Mouse (Mus musculus): ENCODE results near the gene Bcl2l10.

Gene Bcl2l10

GRCm38 (mm10) chr9:75347458-75347857 is at the start of gene Bcl2l10:
TSS of gene Bcl2l10 (plus strand) at chr9:75347758.
- DNase-seq (ENCODE audit: low read depth) = no peak

DNA sequence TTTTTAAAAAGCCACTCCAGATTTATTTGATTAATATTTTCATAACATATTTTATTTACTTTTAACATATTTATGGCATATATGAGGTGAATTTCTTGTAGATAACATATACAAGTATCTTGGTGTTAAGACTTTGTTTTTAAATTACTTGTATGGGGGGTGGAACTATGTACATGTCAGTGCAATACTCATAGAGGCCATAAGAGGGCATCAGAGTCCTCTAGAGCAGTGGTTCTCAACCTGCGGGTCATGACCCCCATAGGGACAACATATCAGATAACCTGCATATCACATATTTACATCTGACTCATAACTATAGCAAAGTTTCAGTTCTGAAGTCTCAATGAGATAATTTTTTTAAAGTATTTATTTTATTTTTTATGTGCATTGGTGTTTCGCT is 48.2 kb upstream of the Bcl2l10 start:
- DNase-seq (ENCODE audit: low read depth) = peak; percentile 72

GRCm38 (mm10) chr9:75303033-75303432 is 44.5 kb upstream of the Bcl2l10 start:
- no peak for DNase-seq (ENCODE audit: low read depth)

GRCm38 (mm10) chr9:75303701-75304261 is 43.8 kb upstream of the Bcl2l10 start:
- peak; percentile 30 for DNase-seq (ENCODE audit: low read depth)

- no peak for DNase-seq (ENCODE audit: low read depth)
Measured at GRCm38 (mm10) chr9:75304286-75304685, 43.3 kb upstream of the Bcl2l10 start.

DNA sequence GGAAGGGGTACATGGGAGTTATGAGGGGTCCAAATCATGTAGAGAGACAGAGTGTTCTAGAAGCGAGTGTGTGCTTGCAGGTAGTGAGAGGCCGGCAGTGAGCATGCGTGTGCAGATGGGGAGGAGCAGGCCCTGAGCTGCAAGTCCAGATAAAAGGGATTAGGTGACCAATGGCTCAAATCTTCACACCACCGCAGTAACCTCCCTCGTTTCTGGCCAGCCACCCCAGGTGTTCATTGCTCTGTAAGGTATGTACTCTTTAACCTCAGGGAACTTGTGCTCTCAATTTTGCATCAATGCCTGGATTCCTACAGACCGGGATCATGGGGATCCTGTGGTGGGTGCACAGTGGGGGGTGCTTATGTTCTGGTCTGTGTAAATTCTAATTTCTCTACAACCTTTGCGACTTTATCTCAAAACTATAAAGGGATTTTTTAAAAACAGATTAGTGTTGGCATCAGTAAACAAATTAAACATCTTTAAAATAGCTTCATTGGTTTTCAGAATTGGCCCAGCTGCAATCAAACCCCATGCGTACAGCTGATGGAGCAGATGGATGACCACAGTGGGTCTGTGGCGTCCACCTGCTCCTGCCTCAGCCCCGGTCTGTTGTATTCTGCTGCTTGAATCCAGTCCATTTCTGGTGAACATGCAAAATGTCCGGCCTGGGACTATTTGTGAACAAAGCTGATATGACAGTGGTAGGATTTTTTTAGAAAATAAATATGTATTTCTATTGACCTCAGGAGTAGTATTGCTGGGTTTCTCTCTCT is 41.2 kb upstream of the Bcl2l10 start, which contains the start of gene Gnb5:
Gene Gnb5, plus strand, starts transcription at position 163 of the 773 bp plus-strand sequence.
- DNase-seq (ENCODE audit: low read depth) = no peak

DNA sequence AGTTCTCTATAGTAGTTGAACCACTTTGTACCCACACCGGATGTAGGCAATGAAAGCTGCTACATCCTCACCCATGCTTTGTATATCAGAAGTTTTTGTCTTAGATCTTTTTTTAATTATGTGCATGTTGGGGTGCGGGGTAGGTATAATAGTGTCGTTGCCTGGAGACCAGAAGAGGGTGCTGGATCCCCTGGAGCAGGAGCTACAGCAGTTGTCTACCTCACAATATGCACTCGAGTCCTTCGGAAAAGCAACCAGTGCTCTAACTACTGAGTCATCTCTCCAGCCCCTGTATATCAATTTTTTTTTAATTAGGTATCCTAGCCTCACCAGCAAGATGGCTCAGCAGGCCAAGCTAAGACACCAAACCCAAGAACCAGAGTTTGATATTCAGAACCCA is 40.5 kb upstream of the Bcl2l10 start:
- DNase-seq (ENCODE audit: low read depth) = no peak

DNA sequence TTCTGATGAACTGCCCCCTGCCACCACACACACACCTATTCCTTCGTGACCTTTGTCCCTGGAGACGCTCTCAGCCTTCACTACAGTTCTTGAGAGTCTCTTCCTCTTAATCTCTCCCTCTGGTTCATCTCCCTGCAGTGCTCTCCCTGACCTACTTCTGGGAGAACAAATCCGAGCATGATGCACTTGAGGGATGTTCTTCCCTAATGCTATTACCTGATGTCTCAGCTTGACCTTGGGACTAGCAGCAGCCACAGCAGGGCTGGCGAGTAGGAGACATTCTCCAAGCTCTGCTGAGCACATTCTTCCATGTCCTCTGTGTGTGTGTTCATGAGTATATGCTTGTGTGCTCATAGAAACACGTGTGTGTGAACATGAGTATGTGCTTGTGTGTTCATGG is 38.9 kb upstream of the Bcl2l10 start:
- no peak for DNase-seq (ENCODE audit: low read depth)

GRCm38 (mm10) chr9:75312008-75312407 is 35.5 kb upstream of the Bcl2l10 start:
- DNase-seq (ENCODE audit: low read depth) = peak; percentile 88

GRCm38 (mm10) chr9:75313138-75313831 is 34.3 kb upstream of the Bcl2l10 start:
- DNase-seq (ENCODE audit: low read depth) = peak; percentile 56

GRCm38 (mm10) chr9:75313832-75314516 is 33.6 kb upstream of the Bcl2l10 start:
- peak; percentile 90 for DNase-seq (ENCODE audit: low read depth)

DNA sequence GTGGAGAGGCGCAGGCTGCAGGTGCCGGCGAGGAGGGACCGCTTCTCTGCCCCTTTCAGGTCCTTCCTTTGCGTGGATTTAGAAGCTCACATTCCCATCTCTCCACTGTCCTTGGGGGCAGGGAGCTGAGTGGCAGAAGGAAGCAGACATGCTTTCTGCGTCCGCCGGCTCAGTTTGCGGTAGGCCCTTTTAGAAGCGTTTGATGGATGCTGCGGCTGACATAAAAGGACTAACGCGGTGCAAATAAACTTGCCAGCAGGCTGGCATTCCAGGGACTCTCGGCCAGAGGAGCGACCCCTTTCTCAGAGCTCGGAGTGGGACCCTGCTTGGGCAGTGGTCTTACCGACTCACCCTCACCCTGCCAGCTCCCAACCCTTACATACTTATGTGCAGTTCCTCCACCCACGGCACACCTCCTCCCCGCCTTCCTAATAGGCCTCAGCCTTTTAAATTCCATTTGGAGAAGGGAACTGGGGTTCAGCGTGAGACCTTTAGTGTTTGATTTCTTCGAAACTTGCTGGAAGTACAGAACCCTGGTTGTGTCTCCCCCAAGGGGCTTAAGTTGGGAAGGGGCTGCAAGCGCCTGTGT is 32.9 kb upstream of the Bcl2l10 start:
- DNase-seq (ENCODE audit: low read depth) = no peak

- no peak for DNase-seq (ENCODE audit: low read depth)
Measured at GRCm38 (mm10) chr9:75315238-75315637, 32.3 kb upstream of the Bcl2l10 start.

DNA sequence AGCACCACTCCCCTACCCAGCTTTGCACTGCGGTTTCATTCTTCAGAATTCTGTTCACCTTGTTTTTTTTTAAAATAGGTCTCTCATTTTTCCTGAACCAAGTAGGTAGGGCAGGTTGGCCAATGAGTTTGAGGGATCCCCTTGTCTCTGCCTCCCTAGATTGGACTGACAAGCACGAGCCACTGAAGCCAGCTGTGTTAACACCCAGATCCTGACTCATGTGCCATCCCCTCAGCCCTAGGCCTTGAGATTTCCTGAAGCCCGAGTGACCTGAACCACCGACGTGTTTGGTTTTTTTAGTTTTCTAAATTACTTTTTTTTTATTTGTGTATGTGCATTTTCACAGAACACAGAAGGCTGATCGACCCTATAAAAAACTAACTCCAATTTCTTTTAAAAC is 30.8 kb upstream of the Bcl2l10 start:
- no peak for DNase-seq (ENCODE audit: low read depth)

DNA sequence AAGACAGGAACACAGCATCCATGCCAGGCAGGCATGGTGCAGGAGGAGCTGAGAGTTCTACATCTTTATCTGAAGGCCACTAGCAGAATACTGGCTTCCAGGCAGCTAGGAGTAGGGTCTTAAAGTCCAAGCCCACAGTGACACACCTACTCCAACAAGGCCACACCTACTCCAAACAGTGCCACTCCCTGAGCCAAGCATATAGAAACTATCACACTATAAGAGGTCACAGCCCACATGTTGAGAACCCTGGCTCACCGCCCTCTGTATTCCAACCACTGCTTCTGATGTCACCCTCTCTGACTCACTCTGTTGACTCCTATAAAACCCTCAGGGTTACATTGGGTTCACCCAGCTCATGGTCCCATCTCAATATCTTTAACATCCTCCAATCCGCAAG is 29.4 kb upstream of the Bcl2l10 start:
- DNase-seq (ENCODE audit: low read depth) = no peak

GRCm38 (mm10) chr9:75319365-75319764 is 28.2 kb upstream of the Bcl2l10 start:
- no peak for DNase-seq (ENCODE audit: low read depth)

GRCm38 (mm10) chr9:75322099-75322885 is 25.3 kb upstream of the Bcl2l10 start:
- DNase-seq (ENCODE audit: low read depth) = no peak

DNA sequence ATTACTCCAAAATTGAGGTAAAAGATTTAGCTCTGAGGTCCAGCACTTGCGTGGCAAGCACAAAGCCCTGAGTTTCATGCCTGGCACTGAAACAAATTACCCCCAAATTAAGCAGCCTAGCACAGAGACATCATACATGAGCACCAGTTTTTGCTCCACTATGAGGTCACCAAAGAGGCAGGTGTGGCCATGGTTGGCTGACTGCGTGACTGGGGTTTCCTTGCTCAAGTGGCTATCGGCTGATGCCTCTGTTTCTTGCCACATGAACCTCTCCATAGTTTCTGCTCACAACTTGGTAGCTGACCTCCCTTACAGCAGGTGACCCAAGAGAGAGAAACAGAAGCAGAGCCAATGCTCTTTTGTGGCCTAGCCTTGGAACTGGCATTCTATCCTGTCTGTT is 19.5 kb upstream of the Bcl2l10 start:
- DNase-seq (ENCODE audit: low read depth) = no peak

DNA sequence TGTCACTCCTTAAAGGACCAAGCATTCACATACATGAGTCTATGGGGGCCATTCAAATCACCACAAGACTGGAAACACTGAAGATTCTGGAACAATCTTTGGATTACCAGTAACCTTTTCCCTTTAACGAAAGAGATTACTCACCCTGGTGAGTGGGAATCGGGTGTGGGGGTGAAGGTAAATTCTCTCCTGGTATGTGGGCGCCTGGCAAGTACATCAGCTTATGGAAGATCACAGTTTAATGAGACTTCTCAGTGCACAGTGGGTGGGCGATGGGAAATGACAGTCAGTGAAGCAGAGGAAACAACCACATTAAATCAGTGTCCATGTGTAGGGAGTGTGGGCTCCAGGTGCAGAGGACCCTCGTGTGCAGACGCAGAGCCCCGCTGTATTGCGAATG is 16.7 kb upstream of the Bcl2l10 start:
- DNase-seq (ENCODE audit: low read depth) = no peak

DNA sequence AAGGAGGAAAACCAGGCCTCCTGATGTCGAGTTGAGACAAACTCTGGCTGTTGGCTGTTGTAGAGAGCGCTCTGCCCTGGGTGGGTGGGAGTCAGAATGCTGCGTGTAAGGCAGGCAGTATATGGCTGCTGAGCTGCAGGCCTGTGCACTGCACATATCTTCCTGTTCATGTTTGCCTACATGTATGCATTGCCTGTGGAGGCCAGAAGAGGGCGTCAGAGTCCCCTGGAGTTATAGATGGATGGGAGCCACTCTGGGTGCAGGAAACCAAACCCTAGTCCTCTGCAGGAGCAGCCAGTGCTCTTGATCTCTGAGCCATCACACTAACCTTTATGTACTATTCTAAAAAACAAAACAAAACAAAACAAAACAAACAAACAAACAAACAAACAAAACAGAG is 13.1 kb upstream of the Bcl2l10 start:
- DNase-seq (ENCODE audit: low read depth) = peak; percentile 8

GRCm38 (mm10) chr9:75338016-75338415 is 9.5 kb upstream of the Bcl2l10 start:
- DNase-seq (ENCODE audit: low read depth) = no peak

Data from induced T-regulatory cell, adult 2 months (primary cell).